Mouse (Mus musculus): Measurements from ENCODE around the gene Tmem212. TPM values are rescaled to one million over a fixed set of nuclear protein-coding genes. Genes with fewer than 3 reads are reported as not detected.
A peak's percentile ranks its signal among the peaks of the same experiment; 100 is the strongest.
"Not testable (repeated sequence)": the region's sequence is repeated elsewhere in the genome, so short reads cannot be mapped to it uniquely, and the experiment has no call there.

Gene Tmem212
- 7.9 and 18.9 TPM in 2 replicates for polyA plus RNA-seq (2015; fragmentation: Nextera tagmentation; extraction: Ambion mirVana)

- H3K9me3 ChIP-seq (replicated peaks) = no peaks in the 10 kb centered on the region
- H3K4me3 ChIP-seq (replicated peaks) = no peak within 1 kb of the TSS
- no peak within 1 kb of the TSS for H3K4me2 ChIP-seq (replicated peaks)
- no peak within 1 kb of the TSS for H3K9ac ChIP-seq
- no peaks in the 10 kb centered on the region for H3K27me3 ChIP-seq
- no peaks in the 10 kb centered on the region for H3K36me3 ChIP-seq
- ATAC-seq (ENCODE audit: insufficient number of reproducible peaks, low FRiP score, low TSS enrichment, low read depth) = no peak
- WGBS = 58% methylated on average over 8 of the region's 8 CpGs
- peaks cover 18% of the 10 kb centered on the region for H3K4me1 ChIP-seq
- no peak within 1 kb of the TSS for H3K27ac ChIP-seq (replicated peaks)
These were observed at the start of gene Tmem212 for GRCm38 (mm10) chr3:27896318-27896892. Gene Tmem212 (minus strand): TSS chr3:27896368.

GRCm38 (mm10) chr3:27945397-27945796 is 49.2 kb upstream of the Tmem212 start:
- H3K4me2 ChIP-seq (replicated peaks); H3K36me3 ChIP-seq; H3K9ac ChIP-seq; ATAC-seq (ENCODE audit: insufficient number of reproducible peaks, low FRiP score, low TSS enrichment, low read depth); H3K27me3 ChIP-seq; H3K4me3 ChIP-seq (replicated peaks); H3K9me3 ChIP-seq (replicated peaks); H3K27ac ChIP-seq (replicated peaks): not testable (repeated sequence)
- WGBS = 81% methylated on average over 2 of the region's 2 CpGs
- peaks cover 12% of the 10 kb centered on the region for H3K4me1 ChIP-seq

- Histone ChIP-seq H3K36me3 (no peaks in the 10 kb centered on the region), H3K9me3 (replicated peaks) (no peaks in the 10 kb centered on the region), H3K9ac (no peak overlapping the region), H3K4me2 (replicated peaks) (no peak overlapping the region), H3K27ac (replicated peaks) (0 out of 2 replicates have a peak overlapping the region, but pooled peaks have one; percentile 17), H3K4me1 (peaks cover 26% of the 10 kb centered on the region), H3K4me3 (replicated peaks) (no peak overlapping the region), H3K27me3 (no peaks in the 10 kb centered on the region)
- no peak for ATAC-seq (ENCODE audit: insufficient number of reproducible peaks, low FRiP score, low TSS enrichment, low read depth)
- 75% methylated on average over 7 of the region's 7 CpGs for WGBS
These were observed 46.8 kb upstream of the Tmem212 start for GRCm38 (mm10) chr3:27942991-27943390.

- Histone ChIP-seq H3K27ac (replicated peaks) (no peak overlapping the region), H3K4me2 (replicated peaks) (no peak overlapping the region), H3K36me3 (no peaks in the 10 kb centered on the region), H3K9me3 (replicated peaks) (no peaks in the 10 kb centered on the region), H3K4me1 (peaks cover 36% of the 10 kb centered on the region), H3K4me3 (replicated peaks) (no peak overlapping the region), H3K9ac (no peak overlapping the region), H3K27me3 (no peaks in the 10 kb centered on the region)
- ATAC-seq (ENCODE audit: insufficient number of reproducible peaks, low FRiP score, low TSS enrichment, low read depth) = no peak
- 46% methylated on average over 3 of the region's 3 CpGs for WGBS
These were observed 45.5 kb upstream of the Tmem212 start for GRCm38 (mm10) chr3:27941634-27942033.

- Histone ChIP-seq H3K27me3 (no peaks in the 10 kb centered on the region), H3K4me3 (replicated peaks) (peak within 1 kb of the TSS; percentile 61), H3K27ac (replicated peaks) (peak within 1 kb of the TSS; percentile 81), H3K4me2 (replicated peaks) (peak within 1 kb of the TSS; percentile 97), H3K9me3 (replicated peaks) (no peaks in the 10 kb centered on the region), H3K9ac (peak within 1 kb of the TSS; percentile 37), H3K36me3 (no peaks in the 10 kb centered on the region), H3K4me1 (peaks cover 36% of the 10 kb centered on the region)
- under 1% methylated on average over 63 of the region's 68 CpGs for WGBS
- peak; percentile 87 for ATAC-seq (ENCODE audit: insufficient number of reproducible peaks, low FRiP score, low TSS enrichment, low read depth)
These were observed 42.5 kb upstream of the Tmem212 start, which contains the start of gene Pld1 for GRCm38 (mm10) chr3:27938381-27939323. Gene Pld1 (plus strand): TSS chr3:27938695.

- no peak for ATAC-seq (ENCODE audit: insufficient number of reproducible peaks, low FRiP score, low TSS enrichment, low read depth)
- H3K4me3 ChIP-seq (replicated peaks) = no peak overlapping the region
- H3K9me3 ChIP-seq (replicated peaks) = no peaks in the 10 kb centered on the region
- 52% methylated on average over 13 of the region's 13 CpGs for WGBS
- H3K4me1 ChIP-seq = peaks cover 36% of the 10 kb centered on the region
- H3K9ac ChIP-seq = no peak overlapping the region
- no peak overlapping the region for H3K27ac ChIP-seq (replicated peaks)
- no peaks in the 10 kb centered on the region for H3K36me3 ChIP-seq
- no peaks in the 10 kb centered on the region for H3K27me3 ChIP-seq
- peak overlapping the region; percentile 97 for H3K4me2 ChIP-seq (replicated peaks)
These were observed 41.3 kb upstream of the Tmem212 start for GRCm38 (mm10) chr3:27937144-27938110.

GRCm38 (mm10) chr3:27936731-27937130 is 40.6 kb upstream of the Tmem212 start:
- no peak for ATAC-seq (ENCODE audit: insufficient number of reproducible peaks, low FRiP score, low TSS enrichment, low read depth)
- Histone ChIP-seq H3K9ac (no peak overlapping the region), H3K36me3 (no peaks in the 10 kb centered on the region), H3K27ac (replicated peaks) (no peak overlapping the region), H3K4me1 (peaks cover 32% of the 10 kb centered on the region), H3K27me3 (no peaks in the 10 kb centered on the region), H3K9me3 (replicated peaks) (no peaks in the 10 kb centered on the region), H3K4me3 (replicated peaks) (no peak overlapping the region), H3K4me2 (replicated peaks) (no peak overlapping the region)
- WGBS = 76% methylated on average over 5 of the region's 5 CpGs

GRCm38 (mm10) chr3:27935644-27936043 is 39.5 kb upstream of the Tmem212 start:
- no peaks in the 10 kb centered on the region for H3K9me3 ChIP-seq (replicated peaks)
- no peak overlapping the region for H3K4me2 ChIP-seq (replicated peaks)
- 80% methylated on average over 3 of the region's 3 CpGs for WGBS
- no peak overlapping the region for H3K9ac ChIP-seq
- no peak overlapping the region for H3K27ac ChIP-seq (replicated peaks)
- H3K36me3 ChIP-seq = no peaks in the 10 kb centered on the region
- no peaks in the 10 kb centered on the region for H3K27me3 ChIP-seq
- no peak for ATAC-seq (ENCODE audit: insufficient number of reproducible peaks, low FRiP score, low TSS enrichment, low read depth)
- no peak overlapping the region for H3K4me3 ChIP-seq (replicated peaks)
- peaks cover 24% of the 10 kb centered on the region for H3K4me1 ChIP-seq

- no peak for ATAC-seq (ENCODE audit: insufficient number of reproducible peaks, low FRiP score, low TSS enrichment, low read depth)
- H3K27me3 ChIP-seq = no peaks in the 10 kb centered on the region
- 83% methylated on average over 5 of the region's 5 CpGs for WGBS
These were observed 36.2 kb upstream of the Tmem212 start for GRCm38 (mm10) chr3:27932391-27932790.

GRCm38 (mm10) chr3:27929219-27929618 is 33.1 kb upstream of the Tmem212 start:
- Histone ChIP-seq H3K27me3 (no peaks in the 10 kb centered on the region), H3K9ac (no peak overlapping the region), H3K4me2 (replicated peaks) (no peak overlapping the region), H3K4me3 (replicated peaks) (no peak overlapping the region), H3K36me3 (no peaks in the 10 kb centered on the region), H3K4me1 (no peaks in the 10 kb centered on the region), H3K27ac (replicated peaks) (no peak overlapping the region), H3K9me3 (replicated peaks) (no peaks in the 10 kb centered on the region)
- no peak for ATAC-seq (ENCODE audit: insufficient number of reproducible peaks, low FRiP score, low TSS enrichment, low read depth)
- WGBS = 82% methylated on average over 4 of the region's 4 CpGs

More at GRCm38 (mm10) chr3:27932391-27932790, 36.2 kb upstream of the Tmem212 start:
- Histone ChIP-seq H3K4me2 (replicated peaks) (no peak overlapping the region), H3K9ac (no peak overlapping the region), H3K4me3 (replicated peaks) (no peak overlapping the region), H3K36me3 (no peaks in the 10 kb centered on the region), H3K4me1 (0 out of 2 replicates have a peak, but pooled peaks cover 5% of the 10 kb centered on the region), H3K27ac (replicated peaks) (no peak overlapping the region), H3K9me3 (replicated peaks) (no peaks in the 10 kb centered on the region)
